Mouse (Mus musculus) midbrain, embryonic 15.5 days (tissue): Measurements from ENCODE around the gene Armc7. TPM values are rescaled to one million over a fixed set of nuclear protein-coding genes. Genes with fewer than 3 reads are reported as not detected.

Source experiments
- ATAC-seq: fragments of 200-750 bp; cut with Nextera tagmentation; replicated peaks from 2 replicates; pipeline ENCODE4 v1.8.0; 2017; ENCODE audit warnings: moderate TSS enrichment
- H3K27ac ChIP-seq: fragments of 300-500 bp; sonication (generic); 2 replicates; pipeline ENCODE4 v1.5.1; 2015; ENCODE audit warnings: mild to moderate bottlenecking, inconsistent platforms
- H3K27me3 ChIP-seq: fragments of 300-500 bp; sonication (generic); replicated peaks from 2 replicates; pipeline ENCODE4 v1.6.1; 2015; ENCODE audit warnings: inconsistent platforms
- H3K36me3 ChIP-seq: fragments of 300-500 bp; sonication (generic); replicated peaks from 2 replicates; pipeline ENCODE4 v1.6.1; 2015; ENCODE audit warnings: inconsistent platforms
- H3K4me1 ChIP-seq: fragments of 300-500 bp; sonication (generic); 2 replicates; pipeline ENCODE4 v1.6.1; 2015; ENCODE audit warnings: inconsistent platforms
- H3K4me2 ChIP-seq: fragments of 300-500 bp; sonication (generic); 2 replicates; pipeline ENCODE4 v1.6.1; 2015; ENCODE audit warnings: inconsistent platforms, mild to moderate bottlenecking, moderate library complexity
- H3K4me3 ChIP-seq: fragments of 300-500 bp; sonication (generic); 2 replicates; pipeline ENCODE4 v1.5.1; 2015; ENCODE audit warnings: mild to moderate bottlenecking, inconsistent platforms
- H3K9ac ChIP-seq: fragments of 300-500 bp; sonication (generic); 2 replicates; pipeline ENCODE4 v1.6.1; 2015; ENCODE audit warnings: mild to moderate bottlenecking, inconsistent platforms
- H3K9me3 ChIP-seq: fragments of 300-500 bp; sonication (generic); 2 replicates; pipeline ENCODE4 v1.6.1; 2016; ENCODE audit warnings: inconsistent platforms
- WGBS: fragments of 180-500 bp; shearing (Covaris S2); methylation state at CpG from one replicate; pipeline ENCODE4 v1.1.7; 2015; ENCODE audit warnings: mixed read lengths; 5-methylcytosine and 5-hydroxymethylcytosine counted together
- polyA plus RNA-seq: library from polyadenylated mRNA; unstranded; fragments of >200 nt; fragmentation: Nextera tagmentation; extraction: Ambion mirVana; gene quantifications from 2 replicates; pipeline ENCODE4 v1.2.1, GENCODE M21; 2015

Gene Armc7
- polyA plus RNA-seq, result 20.6 and 20.9 TPM in 2 replicates

- Histone ChIP-seq H3K9ac (peak within 1 kb of the TSS; percentile 73), H3K4me3 (peak within 1 kb of the TSS; percentile 89), H3K27ac (peak within 1 kb of the TSS; percentile 87), H3K4me2 (peak within 1 kb of the TSS; percentile 96), H3K9me3 (no peaks in the 10 kb centered on the region), H3K36me3 (0 out of 2 replicates have a peak, but pooled peaks cover 3% of the 10 kb centered on the region), H3K27me3 (no peaks in the 10 kb centered on the region), H3K4me1 (peaks cover 33% of the 10 kb centered on the region)
- peak; percentile 97 for ATAC-seq
- 1% methylated on average over 26 of the region's 26 CpGs for WGBS
These were observed at the start of gene Armc7 for GRCm38 (mm10) chr11:115475025-115475757. Armc7 (plus strand) TSS chr11:115475667.

GRCm38 (mm10) chr11:115425671-115426070, 49.8 kb upstream of the Armc7 start:
- Histone ChIP-seq H3K4me3 (no peak overlapping the region), H3K9me3 (no peaks in the 10 kb centered on the region), H3K27me3 (no peaks in the 10 kb centered on the region), H3K27ac (no peak overlapping the region), H3K4me2 (no peak overlapping the region), H3K36me3 (peaks cover 12% of the 10 kb centered on the region), H3K4me1 (peaks cover 29% of the 10 kb centered on the region), H3K9ac (no peak overlapping the region)
- ATAC-seq, result no peak
- 94% methylated on average over 6 of the region's 6 CpGs for WGBS

- 30% methylated on average over 20 of the region's 20 CpGs for WGBS
- no peak overlapping the region for H3K4me3 ChIP-seq
- peak overlapping the region; percentile 34 for H3K4me2 ChIP-seq
- H3K9me3 ChIP-seq, result no peaks in the 10 kb centered on the region
- H3K27me3 ChIP-seq, result no peaks in the 10 kb centered on the region
- H3K36me3 ChIP-seq, result peaks cover 27% of the 10 kb centered on the region
- peak overlapping the region; percentile 75 for H3K27ac ChIP-seq
- H3K9ac ChIP-seq, result 0 out of 2 replicates have a peak overlapping the region, but pooled peaks have one; percentile 10
- ATAC-seq, result peak; percentile 70; the same call in 1 of the 2 replicates
- H3K4me1 ChIP-seq, result peaks cover 10% of the 10 kb centered on the region
These were observed 47.8 kb upstream of the Armc7 start for GRCm38 (mm10) chr11:115427482-115428331.

- no peak overlapping the region for H3K9ac ChIP-seq
These were observed 46.2 kb upstream of the Armc7 start for GRCm38 (mm10) chr11:115429307-115429706.

GRCm38 (mm10) chr11:115430561-115430960, 44.9 kb upstream of the Armc7 start:
- H3K9me3 ChIP-seq, result no peaks in the 10 kb centered on the region
- 97% methylated on average over 6 of the region's 6 CpGs for WGBS
- H3K9ac ChIP-seq, result no peak overlapping the region
- peaks cover 32% of the 10 kb centered on the region for H3K36me3 ChIP-seq
- peaks cover 13% of the 10 kb centered on the region for H3K4me1 ChIP-seq
- H3K4me2 ChIP-seq, result no peak overlapping the region
- no peaks in the 10 kb centered on the region for H3K27me3 ChIP-seq
- no peak overlapping the region for H3K27ac ChIP-seq
- no peak overlapping the region for H3K4me3 ChIP-seq
- no peak for ATAC-seq

More at GRCm38 (mm10) chr11:115429307-115429706, 46.2 kb upstream of the Armc7 start:
- H3K27ac ChIP-seq, result no peak overlapping the region
- no peak overlapping the region for H3K4me3 ChIP-seq
- WGBS, result 88% methylated on average over 7 of the region's 7 CpGs
- no peak for ATAC-seq
- H3K4me2 ChIP-seq, result no peak overlapping the region
- peaks cover 10% of the 10 kb centered on the region for H3K4me1 ChIP-seq
- H3K9me3 ChIP-seq, result no peaks in the 10 kb centered on the region
- peaks cover 32% of the 10 kb centered on the region for H3K36me3 ChIP-seq
- H3K27me3 ChIP-seq, result no peaks in the 10 kb centered on the region

GRCm38 (mm10) chr11:115432814-115433213, 42.7 kb upstream of the Armc7 start:
- Histone ChIP-seq H3K27ac (no peak overlapping the region), H3K36me3 (peaks cover 32% of the 10 kb centered on the region), H3K4me3 (no peak overlapping the region), H3K4me2 (no peak overlapping the region), H3K9ac (no peak overlapping the region), H3K27me3 (no peaks in the 10 kb centered on the region), H3K9me3 (no peaks in the 10 kb centered on the region), H3K4me1 (peaks cover 15% of the 10 kb centered on the region)
- 88% methylated on average over 4 of the region's 4 CpGs for WGBS
- ATAC-seq, result no peak

DNA sequence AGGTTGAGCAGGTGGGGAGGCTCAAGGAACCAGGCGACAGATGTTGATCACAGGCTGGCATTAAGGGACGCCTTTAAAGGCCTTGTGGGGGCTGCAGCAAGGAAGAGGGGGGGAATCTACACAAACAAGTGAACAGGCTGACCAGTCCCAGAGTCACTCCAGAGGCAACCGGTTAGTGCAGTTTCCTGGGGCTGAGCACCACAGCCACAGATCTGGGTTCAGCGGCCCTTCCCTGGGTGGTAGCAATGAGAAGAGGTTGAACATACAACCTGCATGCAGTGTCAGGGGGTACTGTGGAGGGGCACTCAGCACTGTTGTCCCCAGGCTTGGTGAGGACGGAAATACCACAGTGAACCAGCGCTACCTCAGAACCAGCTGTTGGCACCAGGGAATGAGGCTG, 42.1 kb upstream of the Armc7 start:
- Histone ChIP-seq H3K4me3 (no peak overlapping the region), H3K9me3 (no peaks in the 10 kb centered on the region), H3K27ac (no peak overlapping the region), H3K36me3 (peaks cover 32% of the 10 kb centered on the region), H3K27me3 (no peaks in the 10 kb centered on the region), H3K4me2 (no peak overlapping the region), H3K4me1 (peaks cover 12% of the 10 kb centered on the region), H3K9ac (no peak overlapping the region)
- WGBS, result 85% methylated on average over 6 of the region's 6 CpGs
- no peak for ATAC-seq

- Histone ChIP-seq H3K4me2 (peak overlapping the region; percentile 54), H3K27ac (no peak overlapping the region), H3K27me3 (no peaks in the 10 kb centered on the region), H3K4me1 (peaks cover 12% of the 10 kb centered on the region), H3K36me3 (peaks cover 19% of the 10 kb centered on the region), H3K9me3 (no peaks in the 10 kb centered on the region), H3K4me3 (peak overlapping the region; percentile 28), H3K9ac (peak overlapping the region; percentile 27)
- ATAC-seq, result no peak; the same call in 1 of the 2 replicates
- WGBS, result 4% methylated on average over 31 of the region's 31 CpGs
These were observed 39.7 kb upstream of the Armc7 start for GRCm38 (mm10) chr11:115435596-115436337.

DNA sequence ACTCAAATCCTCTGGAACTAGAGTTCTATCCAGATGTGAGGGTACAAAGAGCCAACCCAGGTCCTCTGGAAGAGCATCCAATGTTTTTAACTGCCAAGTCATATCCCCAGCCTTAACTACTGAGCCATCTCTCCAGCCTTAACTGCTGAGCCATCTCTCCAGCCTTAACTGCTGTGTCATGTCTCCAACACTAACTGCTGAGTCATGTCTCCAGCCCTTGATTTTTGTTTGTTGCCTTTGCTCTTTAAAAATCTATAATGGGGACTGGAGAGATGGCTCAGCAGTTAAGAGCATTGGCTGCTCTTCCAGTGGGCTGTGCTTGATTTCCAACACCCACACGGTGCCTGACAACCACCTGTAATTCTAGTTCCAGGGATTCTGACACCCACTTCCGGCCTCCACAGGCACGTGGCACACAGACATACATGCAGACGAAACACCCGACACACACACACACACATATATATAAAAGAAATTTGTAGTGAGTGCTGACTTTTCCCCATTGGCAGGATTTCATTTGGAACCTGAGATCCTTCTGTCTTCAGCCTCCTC, 37.8 kb upstream of the Armc7 start:
- no peak overlapping the region for H3K27ac ChIP-seq
- 0 out of 2 replicates have a peak, but pooled peaks cover 5% of the 10 kb centered on the region for H3K36me3 ChIP-seq
- peaks cover 12% of the 10 kb centered on the region for H3K4me1 ChIP-seq
- 88% methylated on average over 5 of the region's 5 CpGs for WGBS
- H3K4me2 ChIP-seq, result no peak overlapping the region
- ATAC-seq, result no peak
- no peak overlapping the region for H3K4me3 ChIP-seq
- H3K27me3 ChIP-seq, result no peaks in the 10 kb centered on the region
- no peak overlapping the region for H3K9ac ChIP-seq
- H3K9me3 ChIP-seq, result no peaks in the 10 kb centered on the region

DNA sequence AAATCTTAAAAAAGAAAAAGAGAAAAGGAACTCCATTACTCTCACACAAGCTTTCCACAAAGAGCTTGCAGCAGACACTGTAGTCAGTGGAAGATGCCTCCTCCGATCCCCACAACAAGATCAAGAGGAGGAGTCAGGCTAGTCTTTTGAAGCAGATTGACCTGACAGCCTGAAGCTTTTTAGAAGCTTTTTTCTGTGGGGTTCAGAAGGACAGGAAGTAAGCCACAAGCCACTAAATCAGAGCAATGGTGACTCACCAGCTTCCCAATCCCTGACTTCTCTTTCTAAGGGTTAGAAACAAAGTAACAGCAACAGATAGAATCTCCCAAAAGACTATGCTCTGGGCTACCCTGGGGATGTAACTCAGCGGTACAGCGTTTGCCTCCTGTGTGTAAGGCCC, 36.1 kb upstream of the Armc7 start:
- no peak overlapping the region for H3K4me3 ChIP-seq
- ATAC-seq, result no peak
- WGBS, result 87% methylated on average over 3 of the region's 3 CpGs

GRCm38 (mm10) chr11:115439906-115440595, 35.4 kb upstream of the Armc7 start, which contains the start of gene Trim80:
Trim80 (plus strand) TSS chr11:115440545.
- Histone ChIP-seq H3K36me3 (no peaks in the 10 kb centered on the region), H3K9ac (no peak within 1 kb of the TSS), H3K9me3 (no peaks in the 10 kb centered on the region), H3K4me2 (no peak within 1 kb of the TSS), H3K27me3 (no peaks in the 10 kb centered on the region), H3K4me1 (peaks cover 12% of the 10 kb centered on the region), H3K4me3 (no peak within 1 kb of the TSS), H3K27ac (no peak within 1 kb of the TSS)
- 94% methylated on average over 9 of the region's 9 CpGs for WGBS
- ATAC-seq, result no peak

More for the DNA sequence above, 36.1 kb upstream of the Armc7 start:
- H3K27me3 ChIP-seq, result no peaks in the 10 kb centered on the region
- no peak overlapping the region for H3K4me2 ChIP-seq
- H3K27ac ChIP-seq, result no peak overlapping the region
- H3K36me3 ChIP-seq, result no peaks in the 10 kb centered on the region
- H3K4me1 ChIP-seq, result peaks cover 12% of the 10 kb centered on the region
- H3K9ac ChIP-seq, result no peak overlapping the region
- no peaks in the 10 kb centered on the region for H3K9me3 ChIP-seq
